Mouse (Mus musculus) lung, embryonic 16.5 days (tissue): Measurements from ENCODE around the gene Snrpc. TPM values are rescaled to one million over a fixed set of nuclear protein-coding genes. Genes with fewer than 3 reads are reported as not detected.
A peak's percentile ranks its signal among the peaks of the same experiment; 100 is the strongest.

Experiments
- ATAC-seq: fragments of 200-750 bp; cut with Nextera tagmentation; 2 replicates; pipeline ENCODE4 v1.8.0; 2017; ENCODE audit warnings: low read depth, mild to moderate bottlenecking, moderate library complexity
- H3K27ac ChIP-seq: fragments of 300-500 bp; sonication (generic); 2 replicates; pipeline ENCODE4 v1.5.1; 2014; ENCODE audit warnings: mild to moderate bottlenecking, control low read depth, low read length
- H3K27me3 ChIP-seq: fragments of 300-500 bp; sonication (generic); 2 replicates; pipeline ENCODE4 v1.6.1; 2014; ENCODE audit warnings: low read depth, low read length, mixed read lengths; ENCODE audit not compliant: control insufficient read depth, insufficient read depth
- H3K36me3 ChIP-seq: fragments of 300-500 bp; sonication (generic); 2 replicates; pipeline ENCODE4 v1.6.1; 2014; ENCODE audit warnings: low read length; ENCODE audit not compliant: control insufficient read depth, insufficient read depth
- H3K4me1 ChIP-seq: fragments of 300-500 bp; sonication (generic); replicated peaks from 2 replicates; pipeline ENCODE4 v1.6.1; 2014; ENCODE audit warnings: low read length, mixed read lengths; ENCODE audit not compliant: control insufficient read depth, insufficient read depth
- H3K4me2 ChIP-seq: fragments of 300-500 bp; sonication (generic); 2 replicates; pipeline ENCODE4 v1.6.1; 2014; ENCODE audit warnings: low read depth, low read length, control low read depth
- H3K4me3 ChIP-seq: fragments of 300-500 bp; sonication (generic); 2 replicates; pipeline ENCODE4 v1.5.1; 2014; ENCODE audit warnings: mild to moderate bottlenecking, low read length, control low read depth
- H3K9ac ChIP-seq: fragments of 300-500 bp; sonication (generic); 2 replicates; pipeline ENCODE4 v1.6.1; 2014; ENCODE audit warnings: low read length, control low read depth
- H3K9me3 ChIP-seq: fragments of 300-500 bp; sonication (generic); 2 replicates; pipeline ENCODE4 v1.6.1; 2016; ENCODE audit warnings: low read length; ENCODE audit not compliant: control insufficient read depth
- WGBS: fragments of 180-500 bp; shearing (Covaris S2); extraction: QIAGEN DNeasy Blood & Tissue Kit; methylation state at CpG from one replicate; pipeline ENCODE4 v1.1.7; 2014; 5-methylcytosine and 5-hydroxymethylcytosine counted together
- polyA plus RNA-seq: library from polyadenylated mRNA; unstranded; fragments of >200 nt; fragmentation: Nextera tagmentation; extraction: Ambion mirVana; gene quantifications from 2 replicates; pipeline ENCODE4 v1.2.1, GENCODE M21; 2015

Snrpc gene
- polyA plus RNA-seq, 1 experiment from 2014 or later = 313 TPM

- Histone ChIP-seq H3K4me1 (peaks cover 17% of the 10 kb centered on the region), H3K27me3 (no peaks in the 10 kb centered on the region), H3K4me2 (peak overlapping the region; percentile 80), H3K9me3 (no peaks in the 10 kb centered on the region), H3K36me3 (peaks cover 10% of the 10 kb centered on the region), H3K27ac (peak overlapping the region; percentile 71), H3K9ac (peak overlapping the region; percentile 91), H3K4me3 (peak overlapping the region; percentile 92)
- peak; percentile 80 for ATAC-seq
- WGBS = 1% methylated on average over 52 of the region's 52 CpGs
Observed at GRCm38 (mm10) chr17:27856798-27857648, 19.1 kb downstream of the Snrpc start.

GRCm38 (mm10) chr17:27857649-27858475 lies 19.9 kb downstream of the Snrpc start:
- H3K4me2 ChIP-seq = peak overlapping the region; percentile 80

GRCm38 (mm10) chr17:27859131-27859530 lies 21.2 kb downstream of the Snrpc start:
- no peak overlapping the region for H3K9ac ChIP-seq
- 58% methylated on average over 2 of the region's 2 CpGs for WGBS
- peaks cover 17% of the 10 kb centered on the region for H3K4me1 ChIP-seq
- peaks cover under 1% of the 10 kb centered on the region; the same call in 1 of the 2 replicates for H3K36me3 ChIP-seq
- H3K4me3 ChIP-seq = no peak overlapping the region
- no peak overlapping the region for H3K4me2 ChIP-seq
- H3K27ac ChIP-seq = no peak overlapping the region
- no peak for ATAC-seq
- no peaks in the 10 kb centered on the region for H3K27me3 ChIP-seq
- no peaks in the 10 kb centered on the region for H3K9me3 ChIP-seq

More at GRCm38 (mm10) chr17:27857649-27858475, 19.9 kb downstream of the Snrpc start:
- Histone ChIP-seq H3K27ac (no peak overlapping the region), H3K4me1 (peaks cover 17% of the 10 kb centered on the region), H3K27me3 (no peaks in the 10 kb centered on the region), H3K4me3 (peak overlapping the region; percentile 92), H3K9ac (peak overlapping the region; percentile 91), H3K9me3 (no peaks in the 10 kb centered on the region), H3K36me3 (peaks cover 6% of the 10 kb centered on the region; the same call in 1 of the 2 replicates)
- ATAC-seq = no peak
- 30% methylated on average over 11 of the region's 11 CpGs for WGBS

GRCm38 (mm10) chr17:27865461-27865860 lies 27.5 kb downstream of the Snrpc start:
- 77% methylated on average over 2 of the region's 2 CpGs for WGBS
- ATAC-seq = no peak
- Histone ChIP-seq H3K4me3 (no peak overlapping the region), H3K36me3 (no peaks in the 10 kb centered on the region), H3K4me2 (no peak overlapping the region), H3K9me3 (no peaks in the 10 kb centered on the region), H3K27ac (no peak overlapping the region), H3K27me3 (no peaks in the 10 kb centered on the region), H3K4me1 (peaks cover 13% of the 10 kb centered on the region), H3K9ac (no peak overlapping the region)

GRCm38 (mm10) chr17:27866737-27867136 lies 28.8 kb downstream of the Snrpc start:
- Histone ChIP-seq H3K9ac (no peak overlapping the region), H3K4me2 (no peak overlapping the region), H3K4me3 (no peak overlapping the region), H3K27ac (no peak overlapping the region), H3K9me3 (no peaks in the 10 kb centered on the region), H3K36me3 (no peaks in the 10 kb centered on the region), H3K4me1 (peaks cover 13% of the 10 kb centered on the region), H3K27me3 (no peaks in the 10 kb centered on the region)
- ATAC-seq = peak; percentile 84
- 39% methylated on average over 4 of the region's 4 CpGs for WGBS

GRCm38 (mm10) chr17:27871851-27872250 lies 33.9 kb downstream of the Snrpc start:
- ATAC-seq = no peak
- H3K9me3 ChIP-seq = no peaks in the 10 kb centered on the region
- 93% methylated on average over 3 of the region's 3 CpGs for WGBS

GRCm38 (mm10) chr17:27873583-27873982 lies 35.6 kb downstream of the Snrpc start:
- no peak overlapping the region for H3K4me2 ChIP-seq
- no peak overlapping the region for H3K4me3 ChIP-seq
- H3K9me3 ChIP-seq = no peaks in the 10 kb centered on the region
- no peaks in the 10 kb centered on the region for H3K27me3 ChIP-seq
- H3K27ac ChIP-seq = no peak overlapping the region
- ATAC-seq = no peak
- H3K9ac ChIP-seq = no peak overlapping the region
- no peaks in the 10 kb centered on the region for H3K4me1 ChIP-seq
- 52% methylated on average over 3 of the region's 3 CpGs for WGBS
- no peaks in the 10 kb centered on the region for H3K36me3 ChIP-seq

More at GRCm38 (mm10) chr17:27871851-27872250, 33.9 kb downstream of the Snrpc start:
- H3K4me2 ChIP-seq = no peak overlapping the region
- no peak overlapping the region for H3K27ac ChIP-seq
- H3K4me3 ChIP-seq = no peak overlapping the region
- H3K9ac ChIP-seq = no peak overlapping the region
- H3K36me3 ChIP-seq = no peaks in the 10 kb centered on the region
- H3K4me1 ChIP-seq = 0 out of 2 replicates have a peak, but pooled peaks cover 4% of the 10 kb centered on the region
- no peaks in the 10 kb centered on the region for H3K27me3 ChIP-seq

- Histone ChIP-seq H3K27me3 (no peaks in the 10 kb centered on the region), H3K4me1 (no peaks in the 10 kb centered on the region)
- 55% methylated on average over 5 of the region's 5 CpGs for WGBS
Observed at GRCm38 (mm10) chr17:27874510-27874909, 36.6 kb downstream of the Snrpc start.

GRCm38 (mm10) chr17:27881518-27881917 lies 43.6 kb downstream of the Snrpc start:
- Histone ChIP-seq H3K27me3 (no peaks in the 10 kb centered on the region), H3K36me3 (peaks cover 7% of the 10 kb centered on the region), H3K4me3 (no peak overlapping the region), H3K9ac (no peak overlapping the region), H3K27ac (no peak overlapping the region), H3K4me1 (no peaks in the 10 kb centered on the region; the same call in 1 of the 2 replicates), H3K9me3 (no peaks in the 10 kb centered on the region), H3K4me2 (no peak overlapping the region)
- peak; percentile 59 for ATAC-seq
- 59% methylated on average over 11 of the region's 11 CpGs for WGBS

More at GRCm38 (mm10) chr17:27874510-27874909, 36.6 kb downstream of the Snrpc start:
- Histone ChIP-seq H3K36me3 (no peaks in the 10 kb centered on the region; the same call in 1 of the 2 replicates), H3K9ac (no peak overlapping the region), H3K4me3 (no peak overlapping the region), H3K27ac (no peak overlapping the region), H3K9me3 (no peaks in the 10 kb centered on the region), H3K4me2 (no peak overlapping the region)
- no peak for ATAC-seq
